Mouse (Mus musculus): ENCODE data around the gene March10.

March10 gene

DNA sequence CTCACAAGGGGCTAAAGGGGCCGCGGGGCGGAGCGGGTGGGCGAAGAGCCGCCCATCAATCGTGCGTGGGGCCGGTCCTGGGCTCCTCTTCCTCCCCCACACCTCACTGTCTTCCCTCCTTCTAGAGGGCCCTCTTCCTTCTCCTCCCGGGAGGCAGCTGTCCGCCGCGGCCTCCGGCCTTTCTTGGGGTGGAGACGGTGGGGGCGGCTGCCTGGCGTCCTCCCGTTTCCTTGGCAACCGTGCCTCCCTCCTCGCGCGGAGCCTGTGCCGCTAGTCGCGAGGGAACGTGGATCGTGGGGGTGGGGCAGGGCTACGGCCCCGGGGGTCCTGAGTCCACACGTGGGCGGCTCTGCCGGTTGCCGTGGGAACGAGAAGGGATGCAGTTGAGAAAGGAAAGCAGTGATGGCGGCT, at the start of gene March10:
Gene March10, minus strand, starts transcription at position 239 of the 411 bp plus-strand sequence.
- in situ Hi-C loops (cut with MseI, MboI), result no loop called here

- in situ Hi-C loops (cut with MseI, MboI), result no loop called here
Observed at GRCm38 (mm10) chr11:105506322-105506721, 49.8 kb upstream of the March10 start.

DNA sequence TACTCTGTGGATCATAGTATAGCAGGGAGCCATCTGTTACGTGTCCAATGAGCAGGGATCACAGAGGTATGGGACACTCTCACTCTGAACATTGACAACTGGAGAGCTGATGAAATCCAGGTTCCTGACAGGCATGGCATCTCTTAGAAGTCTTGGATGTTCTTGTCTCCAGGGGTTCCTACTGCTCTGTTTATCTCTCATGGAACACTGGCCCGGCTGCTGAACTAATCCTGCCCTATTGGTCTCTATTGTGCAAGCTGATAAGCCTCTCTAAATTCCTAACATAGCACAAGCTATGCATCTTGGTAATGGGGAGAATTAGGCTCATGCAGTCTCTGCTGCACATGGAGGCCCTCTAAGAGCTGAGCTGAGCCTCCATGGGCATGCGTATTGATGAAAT, 48.5 kb upstream of the March10 start:
- in situ Hi-C loops (cut with MseI, MboI), result no loop called here

GRCm38 (mm10) chr11:105502311-105502710, 45.8 kb upstream of the March10 start:
- in situ Hi-C loops (cut with MseI, MboI), result no loop called here

DNA sequence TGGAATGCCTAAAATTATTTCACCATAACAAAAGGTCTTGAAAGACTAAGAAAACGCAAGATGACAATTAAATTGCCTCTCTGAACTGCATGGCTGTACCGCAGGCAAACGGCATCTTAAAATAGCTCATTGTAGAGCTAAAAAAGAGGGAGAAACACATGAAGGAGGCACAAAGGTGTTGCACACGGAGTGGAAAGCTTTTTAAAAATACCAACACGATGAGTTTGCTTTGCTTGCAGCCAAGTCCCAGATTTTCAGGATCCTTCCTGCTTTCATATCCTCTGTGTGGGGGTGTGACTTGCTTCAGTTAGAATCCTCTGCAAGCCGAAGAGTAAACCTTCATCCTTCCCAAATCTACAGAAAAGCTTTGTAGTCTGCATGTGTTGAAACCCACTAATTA, 41.0 kb upstream of the March10 start:
- in situ Hi-C loops (cut with MseI, MboI), result no loop called here

DNA sequence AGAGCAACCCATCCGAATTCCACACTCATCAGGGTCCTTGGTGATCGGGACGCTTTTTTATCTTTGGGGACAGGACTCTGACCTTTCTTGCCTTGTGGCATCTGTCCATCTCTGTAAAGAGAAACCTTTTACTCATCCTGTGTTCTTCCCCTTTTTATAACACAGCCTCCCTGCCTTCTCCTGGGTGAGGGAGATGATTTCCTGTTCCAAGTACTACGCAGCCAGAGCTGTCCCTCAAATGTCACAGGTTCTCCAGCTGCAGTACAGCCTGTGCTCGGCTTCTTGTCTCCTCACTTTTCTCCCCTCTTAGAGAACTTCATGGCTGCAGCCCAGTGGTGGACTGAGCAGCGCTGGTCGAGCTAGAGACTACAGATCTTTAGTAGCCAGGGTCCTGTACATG, 40.1 kb upstream of the March10 start:
- in situ Hi-C loops (cut with MseI, MboI), result no loop called here

DNA sequence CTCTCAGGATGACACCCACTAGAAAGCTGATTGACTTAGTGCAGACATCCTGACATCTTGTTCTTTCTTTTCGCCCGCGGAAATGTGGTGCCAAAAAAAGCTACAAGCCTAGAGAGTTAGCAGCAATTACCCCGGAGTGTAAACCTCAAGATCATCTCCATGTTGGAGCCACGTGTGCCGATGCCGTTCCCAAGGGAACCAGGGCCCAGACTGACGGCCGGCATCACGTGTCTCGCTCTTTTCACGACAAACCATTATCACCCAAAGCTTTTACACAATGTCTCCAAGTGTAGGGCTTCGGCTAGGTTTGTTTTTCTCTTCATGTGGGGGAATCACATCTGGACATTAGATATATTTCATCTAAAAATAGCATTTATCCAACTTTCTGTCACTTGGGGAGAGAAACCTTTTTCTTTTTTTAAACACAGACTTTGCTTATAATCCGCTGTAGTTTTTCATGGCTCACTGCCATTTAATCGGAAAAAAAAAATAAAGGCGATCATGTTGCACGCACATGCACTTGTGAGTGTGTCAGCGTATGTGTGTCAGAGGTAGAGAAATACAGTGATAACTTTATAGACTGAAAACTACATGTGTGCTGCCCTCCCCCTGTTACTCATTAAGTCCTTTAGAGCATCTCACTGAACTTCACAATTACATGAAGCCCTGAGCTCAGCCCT, 39.2 kb upstream of the March10 start:
- in situ Hi-C loops (cut with MseI, MboI), result no loop called here

DNA sequence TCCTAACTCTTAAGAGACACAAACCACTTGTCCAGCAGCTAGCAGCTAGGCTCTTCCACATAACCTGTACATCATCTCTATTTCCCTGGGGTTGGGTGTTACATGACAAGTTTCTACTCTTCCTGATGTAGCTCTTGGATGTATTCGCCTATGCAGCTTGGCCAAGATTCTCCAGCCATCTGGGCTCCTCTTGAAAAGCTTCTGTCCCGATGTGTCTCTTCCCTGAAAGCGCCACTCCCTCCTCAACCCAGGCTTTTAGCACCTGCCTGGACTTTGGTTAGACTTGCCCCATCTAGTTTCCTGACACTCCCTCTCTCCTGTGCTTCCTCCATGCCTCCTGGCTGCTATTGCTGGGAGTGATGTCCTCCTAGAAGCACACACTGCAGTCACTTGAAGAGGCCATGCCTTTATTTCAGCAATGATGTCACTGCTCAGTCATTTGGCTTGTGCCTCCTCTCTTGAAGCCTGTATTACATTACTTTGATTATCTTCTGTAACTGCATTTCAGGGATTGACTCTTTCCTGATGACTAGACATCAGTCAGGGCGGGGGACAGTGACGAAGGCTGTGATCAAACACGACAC, 38.3 kb upstream of the March10 start:
- in situ Hi-C loops (cut with MseI, MboI), result no loop called here

DNA sequence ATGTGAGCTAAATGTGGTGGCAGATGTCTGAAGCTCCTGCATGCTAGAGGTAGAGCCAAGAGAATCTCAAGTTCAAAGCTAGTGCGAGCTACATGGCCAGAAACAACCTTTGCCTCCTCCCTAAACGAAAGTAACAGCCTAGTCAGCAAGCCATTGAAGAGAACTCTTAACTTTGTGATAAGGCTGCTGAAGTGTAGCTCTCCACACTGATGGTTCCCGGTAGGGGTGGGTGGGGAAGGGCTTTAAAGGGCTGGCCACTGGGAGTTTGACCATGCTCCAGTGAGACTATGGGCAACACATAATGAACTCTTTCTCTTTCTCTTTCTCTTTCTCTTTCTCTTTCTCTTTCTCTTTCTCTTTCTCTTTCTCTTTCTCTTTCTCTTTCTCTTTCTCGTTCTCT, 35.9 kb upstream of the March10 start:
- in situ Hi-C loops (cut with MseI, MboI), result no loop called here

DNA sequence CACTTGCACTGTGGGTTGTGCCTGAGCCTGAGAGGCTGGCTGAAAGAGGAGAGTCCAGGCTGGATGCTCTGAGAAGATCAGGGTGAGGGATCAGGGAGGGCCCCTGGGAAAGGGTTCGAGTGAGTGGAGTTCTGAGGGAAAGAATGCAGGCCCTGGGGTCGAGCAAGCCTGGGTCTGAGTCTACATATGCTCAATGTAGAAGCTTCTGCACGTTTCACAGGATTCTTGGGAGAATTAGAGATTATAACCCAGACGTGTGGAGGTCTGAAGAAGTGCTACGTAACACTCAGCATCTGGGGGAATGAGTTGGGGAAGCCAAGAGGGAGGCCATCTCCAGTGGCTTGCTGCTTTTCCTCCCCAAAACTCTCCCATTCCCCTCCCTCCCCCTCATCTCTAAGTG, 34.4 kb upstream of the March10 start:
- in situ Hi-C loops (cut with MseI, MboI), result no loop called here

- in situ Hi-C loops (cut with MseI, MboI), result no loop called here
Observed at GRCm38 (mm10) chr11:105485412-105485811, 28.9 kb upstream of the March10 start.

GRCm38 (mm10) chr11:105484993-105485392, 28.5 kb upstream of the March10 start:
- in situ Hi-C loops (cut with MseI, MboI), result no loop called here

DNA sequence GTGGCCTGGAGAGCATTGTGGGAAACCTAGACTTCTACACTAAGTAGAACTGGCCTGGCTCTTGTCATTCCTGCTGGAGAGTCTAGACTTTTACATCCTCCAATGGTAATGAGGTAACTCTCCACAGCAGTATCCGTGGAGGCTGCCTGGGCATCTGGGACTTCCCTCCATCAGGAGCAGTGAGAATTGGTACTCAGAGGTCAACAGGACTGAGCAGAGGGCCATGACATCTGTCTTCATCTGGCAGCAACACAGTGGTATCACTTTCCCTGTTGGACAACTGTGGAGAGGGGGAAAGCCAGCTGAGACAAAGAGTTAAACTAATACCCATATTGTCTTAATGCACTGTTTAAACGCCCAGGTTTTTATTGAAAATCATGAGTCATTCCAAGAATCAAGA, 26.2 kb upstream of the March10 start:
- in situ Hi-C loops (cut with MseI, MboI), result no loop called here

DNA sequence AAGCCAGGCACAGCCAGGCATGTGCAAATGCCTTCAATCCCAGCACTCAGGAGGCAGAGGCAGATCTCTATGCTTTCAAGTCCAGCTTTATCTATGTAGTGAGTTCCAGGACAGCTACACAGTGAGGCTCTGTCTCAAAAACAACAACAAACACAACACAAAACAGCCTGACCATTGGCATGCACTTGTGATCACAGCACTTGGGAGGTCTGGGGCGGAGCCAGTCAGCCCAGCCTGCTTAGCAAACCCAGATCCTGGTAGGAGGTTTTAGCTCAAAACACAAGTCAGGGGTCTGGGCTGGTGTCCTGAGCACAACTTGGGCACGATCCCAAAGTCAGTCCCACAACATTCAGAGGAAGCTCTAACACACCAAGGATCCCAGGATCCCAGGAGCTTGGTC, 18.2 kb upstream of the March10 start:
- in situ Hi-C loops (cut with MseI, MboI), result no loop called here

- in situ Hi-C loops (cut with MseI, MboI), result no loop called here
Observed at GRCm38 (mm10) chr11:105474352-105474736, 17.8 kb upstream of the March10 start.

DNA sequence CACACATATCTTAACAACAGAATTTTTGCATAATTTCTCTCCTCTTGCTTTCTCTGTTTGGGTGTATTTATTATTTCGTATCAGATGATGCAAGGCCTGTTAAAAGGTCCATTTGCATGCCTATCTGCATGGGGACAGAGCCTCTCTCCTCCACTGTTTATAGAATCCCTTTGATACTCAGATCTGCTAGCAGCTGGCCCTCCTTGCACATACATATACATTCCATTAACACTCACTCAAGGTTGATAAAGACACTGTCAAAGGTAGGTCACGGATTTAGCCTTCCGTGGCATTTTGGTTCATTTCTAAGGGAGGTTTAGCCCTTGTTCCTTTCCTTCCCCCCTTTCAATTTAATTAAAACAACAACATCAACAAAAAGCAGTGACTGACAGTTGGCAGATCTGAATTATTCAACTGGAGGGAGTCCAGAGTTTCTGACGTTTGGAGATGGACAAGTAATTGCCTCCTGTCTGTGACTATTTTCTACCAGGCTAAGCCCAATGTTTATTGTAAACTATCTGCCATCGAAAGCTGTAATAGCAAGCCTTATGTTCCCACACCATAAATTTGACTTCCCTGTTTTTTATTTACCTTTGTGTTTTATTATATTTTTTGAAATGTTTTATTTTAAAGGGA, 17.3 kb upstream of the March10 start:
- in situ Hi-C loops (cut with MseI, MboI), result no loop called here

GRCm38 (mm10) chr11:105472610-105473009, 16.1 kb upstream of the March10 start:
- in situ Hi-C loops (cut with MseI, MboI), result no loop called here

GRCm38 (mm10) chr11:105470896-105471295, 14.4 kb upstream of the March10 start:
- in situ Hi-C loops (cut with MseI, MboI), result no loop called here

DNA sequence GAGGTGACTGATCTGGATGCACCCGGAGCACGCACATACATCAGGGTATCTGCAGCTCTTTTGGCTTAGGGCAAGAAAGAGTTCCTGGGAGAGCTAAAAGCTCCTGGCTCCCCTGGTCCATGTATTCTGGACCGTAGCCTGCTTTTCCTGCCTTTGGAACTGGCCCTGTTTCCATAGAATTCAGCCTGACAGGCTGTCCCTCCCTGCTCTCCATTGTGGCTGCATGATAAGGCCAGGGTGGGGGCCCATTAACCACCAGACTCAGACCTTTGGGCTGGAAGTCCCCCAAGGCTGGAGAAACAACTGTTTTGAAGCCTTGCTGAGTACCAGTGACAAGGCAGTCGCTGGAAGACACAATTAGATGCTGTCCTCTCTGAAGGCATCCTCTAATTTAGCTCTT, 13.0 kb upstream of the March10 start:
- in situ Hi-C loops (cut with MseI, MboI), result no loop called here

GRCm38 (mm10) chr11:105469091-105469507, 12.6 kb upstream of the March10 start:
- in situ Hi-C loops (cut with MseI, MboI), result no loop called here

GRCm38 (mm10) chr11:105468436-105468835, 11.9 kb upstream of the March10 start:
- in situ Hi-C loops (cut with MseI, MboI), result no loop called here

DNA sequence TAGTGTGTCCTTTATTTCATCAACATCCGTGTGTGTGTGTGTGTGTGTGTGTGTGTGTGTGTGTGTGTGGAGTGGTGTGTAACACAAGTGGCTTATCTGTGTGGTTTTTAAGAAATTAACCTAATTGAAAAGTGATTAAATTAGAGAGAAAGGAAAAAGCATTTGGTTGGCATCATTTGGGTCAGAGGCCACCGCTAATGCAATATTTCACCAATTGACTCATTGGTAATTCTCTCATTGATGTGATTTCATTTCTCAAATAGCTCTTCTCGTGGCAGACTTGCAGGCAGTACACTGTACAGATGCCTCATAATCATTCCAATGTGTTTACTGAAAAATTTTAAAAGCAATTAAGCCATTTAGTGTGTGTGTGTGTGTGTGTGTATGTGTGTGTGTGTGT, 11.3 kb upstream of the March10 start:
- in situ Hi-C loops (cut with MseI, MboI), result no loop called here

DNA sequence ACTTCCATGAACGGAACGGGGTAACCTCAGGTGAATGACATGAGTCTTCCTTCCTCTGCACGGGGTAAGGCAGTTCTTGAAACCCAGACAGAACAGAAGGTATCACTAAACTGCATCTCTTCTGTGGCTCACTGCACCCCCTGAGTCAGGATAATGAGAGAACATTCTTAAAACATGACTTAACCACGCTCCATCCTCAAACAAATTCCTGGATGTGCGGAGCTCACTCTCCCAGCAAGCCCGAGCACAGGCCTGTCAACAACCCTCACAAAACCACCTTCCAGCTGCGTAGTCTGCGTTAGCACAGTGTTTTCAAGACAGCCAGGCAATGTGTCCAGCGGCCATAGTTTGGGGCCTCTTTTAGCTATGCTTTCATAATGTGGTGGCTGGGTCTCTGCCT, 10.7 kb upstream of the March10 start:
- in situ Hi-C loops (cut with MseI, MboI), result no loop called here
